Mouse (Mus musculus) G1E (cell line): ENCODE data around the gene Cacna1a. TPM values are rescaled to one million over a fixed set of nuclear protein-coding genes. Genes with fewer than 3 reads are reported as not detected.

Experiments used
- ATAC-seq: 2 replicates; pipeline ENCODE4 v1.8.0; 2016; ENCODE audit warnings: mild to moderate bottlenecking; ENCODE audit not compliant: insufficient number of reproducible peaks, poor library complexity, low FRiP score, severe bottlenecking; ENCODE audit errors: extremely low read depth
- DNase-seq: peaks from one replicate; pipeline ENCODE4 v3.0.0; 2012; ENCODE audit warnings: low spot score
- H3K27me3 ChIP-seq: 2 replicates; pipeline ENCODE4 v1.6.1; 2012; ENCODE audit warnings: mild to moderate bottlenecking, low read length, inconsistent platforms; ENCODE audit not compliant: insufficient read depth
- H3K36me3 ChIP-seq: replicated peaks from 2 replicates; pipeline ENCODE3; 2012; ENCODE audit warnings: mild to moderate bottlenecking, inconsistent platforms
- H3K4me1 ChIP-seq: 2 replicates; pipeline ENCODE4 v1.6.1; 2012; ENCODE audit warnings: low read depth, low read length, inconsistent platforms, mixed read lengths; ENCODE audit not compliant: insufficient read depth
- H3K4me3 ChIP-seq: 2 replicates; pipeline ENCODE4 v1.5.1; 2012; ENCODE audit warnings: low read depth, mild to moderate bottlenecking, inconsistent platforms, low read length, moderate library complexity, mixed read lengths
- H3K9me3 ChIP-seq: replicated peaks from 2 replicates; pipeline ENCODE4 v1.6.1; 2012; ENCODE audit warnings: inconsistent platforms
- CTCF ChIP-seq: IDR thresholded peaks from 2 replicates; pipeline ENCODE4 v1.5.1; 2012; ENCODE audit warnings: low read depth, low read length, inconsistent platforms, mixed read lengths
- GATA1 ChIP-seq: IDR thresholded peaks from 2 replicates; pipeline ENCODE4 v1.6.1; 2012; ENCODE audit warnings: borderline replicate concordance, low read length, inconsistent platforms, mixed read lengths
- GATA2 ChIP-seq: IDR thresholded peaks from 2 replicates; pipeline ENCODE4 v1.6.1; 2012; ENCODE audit warnings: low read depth, low read length, inconsistent platforms, borderline replicate concordance
- POLR2AphosphoS5 ChIP-seq: IDR thresholded peaks from 2 replicates; pipeline ENCODE4 v1.6.1; 2012; ENCODE audit warnings: low read depth, low read length, inconsistent platforms; ENCODE audit not compliant: insufficient replicate concordance
- TAL1 ChIP-seq: conservative IDR thresholded peaks from 2 replicates; pipeline ENCODE4 v1.6.1; 2012; ENCODE audit warnings: low read depth, low read length, inconsistent platforms, mixed read lengths
- polyA plus RNA-seq: library from polyadenylated mRNA; stranded (reverse); fragments of >175 nt; gene quantifications from 2 replicates; pipeline ENCODE4 v1.2.3, GENCODE M21; 2012
- total RNA-seq, 2 experiments: library from RNA; stranded (forward) in 1 of 2; stranded (reverse) in 1 of 2; fragments of 200-1000 nt in 1 of 2; fragments of >200 nt in 1 of 2; fragmentation: Nextera tagmentation in 1 of 2; gene quantifications; 2 replicates each; pipeline ENCODE4 v1.2.3; 2014 to 2017

The Cacna1a gene
- total and polyA plus RNA-seq, 3 experiments, result 0.23 to 31.7 (median 1.0) TPM

GRCm38 (mm10) chr8:84459276-84459675 lies 71.0 kb downstream of the Cacna1a start:
- Histone ChIP-seq H3K27me3 (no peaks in the 10 kb centered on the region; the same call in 1 of the 2 replicates), H3K4me1 (no peaks in the 10 kb centered on the region), H3K36me3 (no peaks in the 10 kb centered on the region), H3K9me3 (peaks cover 11% of the 10 kb centered on the region), H3K4me3 (no peak overlapping the region)
- no peak for DNase-seq
- ATAC-seq, result no peak
- TF ChIP-seq GATA1, result no peak
- no peak for TF ChIP-seq GATA2
- no peak for TF ChIP-seq TAL1
- TF ChIP-seq CTCF, result no peak
- no peak for TF ChIP-seq POLR2AphosphoS5

GRCm38 (mm10) chr8:84460698-84461097 lies 72.5 kb downstream of the Cacna1a start:
- DNase-seq, result no peak
- no peak overlapping the region for H3K4me3 ChIP-seq
- no peaks in the 10 kb centered on the region for H3K36me3 ChIP-seq
- no peaks in the 10 kb centered on the region; the same call in 1 of the 2 replicates for H3K27me3 ChIP-seq
- no peak for TF ChIP-seq GATA2
- TF ChIP-seq TAL1, result no peak
- TF ChIP-seq GATA1, result no peak
- no peaks in the 10 kb centered on the region for H3K4me1 ChIP-seq
- ATAC-seq, result no peak
- peaks cover 11% of the 10 kb centered on the region for H3K9me3 ChIP-seq

GRCm38 (mm10) chr8:84466932-84467331 lies 78.7 kb downstream of the Cacna1a start:
- DNase-seq (no peak), ATAC-seq (no peak)
- Histone ChIP-seq H3K27me3 (no peaks in the 10 kb centered on the region), H3K4me1 (no peaks in the 10 kb centered on the region), H3K4me3 (no peak overlapping the region), H3K36me3 (no peaks in the 10 kb centered on the region), H3K9me3 (0 out of 2 replicates have a peak, but pooled peaks cover 5% of the 10 kb centered on the region)
- TF ChIP-seq GATA2, result no peak
- TF ChIP-seq GATA1, result no peak
- TF ChIP-seq TAL1, result no peak
- TF ChIP-seq CTCF, result no peak
- no peak for TF ChIP-seq POLR2AphosphoS5

- H3K9me3 ChIP-seq, result no peaks in the 10 kb centered on the region
Measured at GRCm38 (mm10) chr8:84469076-84469475, 80.8 kb downstream of the Cacna1a start.

GRCm38 (mm10) chr8:84471271-84471995 lies 83.2 kb downstream of the Cacna1a start:
- TF ChIP-seq GATA2 (no peak), CTCF (no peak), TAL1 (no peak), GATA1 (no peak), POLR2AphosphoS5 (no peak)
- ATAC-seq, result no peak
- Histone ChIP-seq H3K4me1 (no peaks in the 10 kb centered on the region), H3K4me3 (no peak overlapping the region), H3K27me3 (no peaks in the 10 kb centered on the region), H3K9me3 (no peaks in the 10 kb centered on the region), H3K36me3 (no peaks in the 10 kb centered on the region)
- DNase-seq, result peak; percentile 23

More at GRCm38 (mm10) chr8:84469076-84469475, 80.8 kb downstream of the Cacna1a start:
- no peaks in the 10 kb centered on the region for H3K27me3 ChIP-seq
- H3K4me1 ChIP-seq, result no peaks in the 10 kb centered on the region
- TF ChIP-seq GATA1 (no peak), CTCF (no peak), TAL1 (no peak), GATA2 (no peak), POLR2AphosphoS5 (no peak)
- no peaks in the 10 kb centered on the region for H3K36me3 ChIP-seq
- ATAC-seq (no peak), DNase-seq (no peak)
- H3K4me3 ChIP-seq, result no peak overlapping the region

GRCm38 (mm10) chr8:84474456-84474855 lies 86.2 kb downstream of the Cacna1a start:
- ATAC-seq, result no peak
- no peaks in the 10 kb centered on the region for H3K27me3 ChIP-seq
- H3K9me3 ChIP-seq, result no peaks in the 10 kb centered on the region
- no peak for DNase-seq
- TF ChIP-seq TAL1, result no peak
- peak; percentile 31; the same call in 1 of the 2 replicates for TF ChIP-seq CTCF
- H3K36me3 ChIP-seq, result no peaks in the 10 kb centered on the region
- no peak overlapping the region for H3K4me3 ChIP-seq
- no peaks in the 10 kb centered on the region for H3K4me1 ChIP-seq

- no peaks in the 10 kb centered on the region for H3K27me3 ChIP-seq
- H3K9me3 ChIP-seq, result no peaks in the 10 kb centered on the region
- no peak for DNase-seq
- ATAC-seq, result no peak
- H3K36me3 ChIP-seq, result no peaks in the 10 kb centered on the region
- TF ChIP-seq POLR2AphosphoS5 (no peak), CTCF (no peak), GATA1 (no peak), TAL1 (no peak), GATA2 (no peak)
- no peaks in the 10 kb centered on the region for H3K4me1 ChIP-seq
- H3K4me3 ChIP-seq, result no peak overlapping the region
Measured at GRCm38 (mm10) chr8:84477341-84477740, 89.1 kb downstream of the Cacna1a start.
